Comparison of ENCODE assay signal across 25 mouse cellular contexts in genomic region chr16:25615229-25615628, GRCm38 (mm10).
"Had no signal": no experiment of that assay in that cellular context is flagged by ENCODE, and none has a peak within 500 bp of the region (broad histone marks: within the 10 kb centered on the region; RNA-seq: fewer than 3 reads in every experiment).

No protein-coding gene starts in this region.

- H3K9me3 ChIP-seq: heart, embryonic 13.5 days; heart, embryonic 15.5 days; hindbrain, embryonic 13.5 days; hindbrain, embryonic 15.5 days; kidney, embryonic 15.5 days; limb, embryonic 13.5 days; limb, embryonic 15.5 days; liver, embryonic 12.5 days had no signal

- H3K27ac ChIP-seq: heart, adult 2 months; heart, embryonic 13.5 days; heart, embryonic 15.5 days; hindbrain, embryonic 13.5 days; hindbrain, embryonic 15.5 days; hindbrain, postnatal 0 days; kidney, embryonic 15.5 days; kidney, postnatal 0 days; limb, embryonic 13.5 days; limb, embryonic 15.5 days; liver, embryonic 12.5 days; liver, embryonic 14.5 days had no signal

- H3K4me1 ChIP-seq: heart, embryonic 13.5 days; heart, embryonic 15.5 days; hindbrain, embryonic 13.5 days; hindbrain, embryonic 15.5 days; kidney, embryonic 15.5 days; limb, embryonic 13.5 days; limb, embryonic 15.5 days; liver, embryonic 12.5 days had no signal

- H3K27me3 ChIP-seq: heart, embryonic 13.5 days; heart, embryonic 15.5 days; hindbrain, embryonic 13.5 days; hindbrain, embryonic 15.5 days; kidney, embryonic 15.5 days; limb, embryonic 13.5 days; limb, embryonic 15.5 days; liver, embryonic 12.5 days had no signal

- H3K9ac ChIP-seq: heart, embryonic 13.5 days; heart, embryonic 15.5 days; hindbrain, embryonic 13.5 days; hindbrain, embryonic 15.5 days; kidney, embryonic 15.5 days; limb, embryonic 13.5 days; limb, embryonic 15.5 days; liver, embryonic 12.5 days; liver, embryonic 14.5 days had no signal

- H3K36me3 ChIP-seq: heart, embryonic 13.5 days; heart, embryonic 15.5 days; hindbrain, embryonic 13.5 days; hindbrain, embryonic 15.5 days; kidney, embryonic 15.5 days; limb, embryonic 13.5 days; limb, embryonic 15.5 days; liver, embryonic 12.5 days had no signal

- ATAC-seq: hindbrain, postnatal 0 days; intestine, embryonic 16.5 days; liver, embryonic 12.5 days had no signal

- H3K4me3 ChIP-seq: heart, adult 2 months; heart, embryonic 13.5 days; heart, embryonic 15.5 days; hindbrain, embryonic 13.5 days; hindbrain, embryonic 15.5 days; kidney, embryonic 15.5 days; limb, embryonic 13.5 days; limb, embryonic 15.5 days; liver, embryonic 12.5 days had no signal

- DNase-seq: gastrocnemius, postnatal 14 days; gastrocnemius, postnatal 36 days; heart, adult 11 months; heart, adult 2 months; heart, postnatal 14 days; heart, postnatal 36 days; kidney, adult 11 months; kidney, adult 2 months; kidney, adult 9 months; kidney, postnatal 14 days; kidney, postnatal 36 days; left cerebral cortex, postnatal 4 days had no signal

- H3K4me2 ChIP-seq: heart, embryonic 11.5 days; heart, embryonic 13.5 days; heart, embryonic 15.5 days; hindbrain, embryonic 13.5 days; hindbrain, embryonic 15.5 days; kidney, embryonic 15.5 days; limb, embryonic 13.5 days; limb, embryonic 15.5 days; liver, embryonic 12.5 days had no signal
